In genomic region chr7:115867518-115868270, GRCm38 (mm10) we compare ENCODE assay signal across 11 mouse cellular contexts.
DNase-seq lines count a peak whose midpoint lies in the region; ATAC-seq lines count a peak whose summit lies in the region.
"Had no signal": no experiment of that assay in that cellular context is flagged by ENCODE, and none has a peak within 500 bp of the region (broad histone marks: within the 10 kb centered on the region; RNA-seq: fewer than 3 reads in every experiment).

No protein-coding gene starts in this region.

- no peak overlapping the region for H3K27ac ChIP-seq in heart, embryonic 16.5 days (ENCODE audit: low read length)
- no peak overlapping the region for H3K27ac ChIP-seq in intestine, embryonic 15.5 days

- no peak for ATAC-seq in heart, embryonic 16.5 days (replicated peaks; ENCODE audit: extremely low read depth, insufficient read depth, low FRiP score)
- ATAC-seq in intestine, embryonic 15.5 days = 0 out of 2 replicates have a peak, but pooled peaks have one; percentile 22
- ATAC-seq in inflammation-experienced regulatory T-cells, adult 6 months = no peak

- peak overlapping the region; percentile 23; the same call in 1 of the 2 replicates for H3K4me2 ChIP-seq in heart, embryonic 16.5 days (ENCODE audit: low read depth, low read length)
- no peak overlapping the region; the same call in 1 of the 2 replicates for H3K4me2 ChIP-seq in intestine, embryonic 15.5 days (replicated peaks)

- no peak overlapping the region for H3K4me3 ChIP-seq in heart, embryonic 16.5 days (ENCODE audit: low read length)
- H3K4me3 ChIP-seq in intestine, embryonic 15.5 days (replicated peaks) = no peak overlapping the region
- H3K4me3 ChIP-seq: megakaryocyte, embryonic 14.5 days had no signal

- DNase-seq in heart, postnatal 25 days (ENCODE audit: low spot score) = no peak
- peak; percentile 48 for DNase-seq in ZHBTc4 (ENCODE audit: low read depth, low spot score)
- peak; percentile 43 for DNase-seq in lung, postnatal 36 days
- DNase-seq in T-cell, adult 2 months (ENCODE audit: low spot score) = no peak
- DNase-seq in gastrocnemius, postnatal 25 days = no peak
- DNase-seq: adrenal gland, adult 2 months; gastrocnemius, postnatal 10 days had no signal

- H3K4me1 ChIP-seq in heart, embryonic 16.5 days (ENCODE audit: control insufficient read depth, insufficient read depth, low read length) = peaks cover 21% of the 10 kb centered on the region
- H3K4me1 ChIP-seq in intestine, embryonic 15.5 days (replicated peaks) = peaks cover 8% of the 10 kb centered on the region

- no peak overlapping the region for H3K9ac ChIP-seq in heart, embryonic 16.5 days (ENCODE audit: low read length)
- no peak overlapping the region for H3K9ac ChIP-seq in intestine, embryonic 15.5 days

- no peaks in the 10 kb centered on the region for H3K27me3 ChIP-seq in heart, embryonic 16.5 days (ENCODE audit: control insufficient read depth, insufficient read depth, low read length)
- no peaks in the 10 kb centered on the region for H3K27me3 ChIP-seq in intestine, embryonic 15.5 days (replicated peaks)
- H3K27me3 ChIP-seq: megakaryocyte, embryonic 14.5 days had no signal

- H3K9me3 ChIP-seq in heart, embryonic 16.5 days (replicated peaks; ENCODE audit: control insufficient read depth, low read length) = no peaks in the 10 kb centered on the region
- H3K9me3 ChIP-seq in intestine, embryonic 15.5 days = no peaks in the 10 kb centered on the region
- H3K9me3 ChIP-seq: megakaryocyte, embryonic 14.5 days had no signal

- WGBS in heart, embryonic 16.5 days = 43% methylated on average over 10 of the region's 10 CpGs
- WGBS in intestine, embryonic 15.5 days = 33% methylated on average over 10 of the region's 10 CpGs

- intact Hi-C loops in heart, postnatal 25 days (cut with DNase I) = no loop called here

- no peaks in the 10 kb centered on the region for H3K36me3 ChIP-seq in heart, embryonic 16.5 days (ENCODE audit: control insufficient read depth, insufficient read depth)
- H3K36me3 ChIP-seq in intestine, embryonic 15.5 days = no peaks in the 10 kb centered on the region

Comparison
In these comparisons a context has a peak if more than half of its experiments do, and no peak if none do; other contexts are left out.
1. DNase-seq: peak in ZHBTc4 (single experiment) and lung, postnatal 36 days (single experiment); none in heart, postnatal 25 days (single experiment), T-cell, adult 2 months (single experiment) and gastrocnemius, postnatal 25 days (single experiment).